Mouse (Mus musculus) macrophage (primary cell): Measurements from ENCODE around the gene Gm10271. TPM values are rescaled to one million over a fixed set of nuclear protein-coding genes. Genes with fewer than 3 reads are reported as not detected.

ENCODE experiments used
- H3K27ac ChIP-seq: fragments of 350-480 bp; formaldehyde crosslinking; 2 replicates; pipeline ENCODE4 v1.9.0; 2021
- H3K36me3 ChIP-seq: fragments of 350-480 bp; formaldehyde crosslinking; 2 replicates; pipeline ENCODE4 v1.9.0; 2021; ENCODE audit errors: inconsistent target
- H3K4me3 ChIP-seq: fragments of 350-480 bp; formaldehyde crosslinking; 2 replicates; pipeline ENCODE4 v1.9.0; 2021; ENCODE audit errors: inconsistent target
- H3K79me2 ChIP-seq: fragments of 350-480 bp; formaldehyde crosslinking; 2 replicates; pipeline ENCODE4 v1.9.0; 2021; ENCODE audit errors: inconsistent target
- WGBS: methylation state at CpG from one replicate; pipeline ENCODE4 v1.1.7; 2026; ENCODE audit warnings: inconsistent platforms; ENCODE audit not compliant: missing documents; 5-methylcytosine and 5-hydroxymethylcytosine counted together
- polyA plus RNA-seq: library from polyadenylated mRNA; stranded (reverse); fragments of 250-400 nt; gene quantifications from 3 replicates; pipeline ENCODE4 v1.2.4, GENCODE M21; 2018; ENCODE audit warnings: inconsistent platforms

Gm10271 gene
- polyA plus RNA-seq, 1 experiment from 2014 or later, result not detected

DNA sequence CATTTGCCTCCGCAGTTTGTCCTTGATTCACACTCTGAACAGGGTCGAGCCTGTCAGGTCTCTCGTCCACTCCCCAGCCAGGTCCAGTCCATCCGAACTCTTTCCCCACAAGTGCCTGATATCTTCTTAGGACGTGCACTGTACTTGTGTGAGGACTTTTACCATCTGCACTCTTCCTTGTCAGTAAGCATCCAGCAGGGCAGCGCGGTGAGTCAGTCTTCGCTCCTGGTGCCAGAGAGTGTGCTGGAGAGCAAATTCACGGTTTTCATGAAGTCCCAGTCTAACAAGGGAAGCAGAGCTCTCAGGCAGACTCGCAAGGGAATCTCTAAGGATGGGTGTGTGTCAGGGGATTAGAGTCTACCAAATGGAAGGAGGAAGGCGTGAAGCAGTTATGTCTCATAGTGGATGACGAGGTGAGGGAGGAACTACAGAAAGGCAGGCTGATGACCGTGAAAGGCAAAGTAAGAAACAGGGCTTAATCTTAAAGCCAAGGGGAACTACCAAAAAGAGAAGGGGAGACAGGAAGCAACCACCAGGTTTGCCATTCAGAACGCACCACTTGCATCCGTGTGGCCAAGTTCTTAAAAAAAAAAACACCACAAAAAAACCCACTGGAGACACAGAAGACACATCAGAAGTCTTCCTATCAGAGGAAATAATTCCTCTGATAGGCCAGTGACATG lies 40.8 kb downstream of the Gm10271 start:
- 55% methylated on average over 13 of the region's 15 CpGs for WGBS
- Histone ChIP-seq H3K4me3 (no peak overlapping the region), H3K79me2 (no peaks in the 10 kb centered on the region), H3K36me3 (no peaks in the 10 kb centered on the region), H3K27ac (no peak overlapping the region)

DNA sequence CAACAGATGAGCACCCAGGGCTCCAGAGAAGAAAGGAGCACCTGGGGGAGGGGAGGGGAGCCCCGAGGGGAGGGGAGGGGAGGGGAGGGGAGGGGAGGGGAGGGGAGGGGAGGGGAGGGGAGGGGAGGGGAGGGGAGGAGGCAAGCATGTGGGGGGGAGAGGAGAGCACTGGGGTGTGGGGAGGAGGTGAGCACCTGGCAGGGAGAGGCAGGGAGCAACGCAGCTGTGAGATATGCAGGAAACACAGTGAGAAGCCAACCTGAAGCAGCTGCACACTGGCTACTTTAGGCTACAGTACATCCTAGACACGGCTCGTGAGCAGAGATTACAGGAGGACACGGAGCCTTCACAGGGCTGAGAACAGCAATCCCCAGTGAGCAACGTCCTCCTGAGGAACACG lies 41.5 kb downstream of the Gm10271 start:
- Histone ChIP-seq H3K4me3 (no peak overlapping the region), H3K27ac (no peak overlapping the region), H3K79me2 (no peaks in the 10 kb centered on the region), H3K36me3 (no peaks in the 10 kb centered on the region)
- WGBS, result 80% methylated on average over 6 of the region's 7 CpGs

DNA sequence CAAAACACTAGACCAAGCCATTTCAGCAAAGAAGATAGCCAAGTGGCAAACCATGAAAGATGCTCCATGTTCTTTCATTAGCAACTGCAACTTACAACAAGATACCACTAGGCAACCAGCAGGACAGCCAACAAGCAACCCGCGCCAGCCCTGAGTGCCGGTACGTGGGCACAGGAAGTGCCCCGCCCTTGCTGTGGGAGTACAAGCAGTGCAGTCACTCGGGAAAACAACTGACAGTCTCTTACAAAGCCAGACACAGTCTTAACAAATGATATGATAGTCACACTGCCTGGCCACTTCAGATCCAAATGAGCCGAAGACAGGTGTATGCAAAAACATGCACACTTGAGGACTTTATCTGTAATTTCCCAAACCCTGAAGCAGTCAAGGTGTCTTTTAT lies 41.9 kb downstream of the Gm10271 start:
- Histone ChIP-seq H3K27ac (no peak overlapping the region), H3K36me3 (no peaks in the 10 kb centered on the region), H3K79me2 (no peaks in the 10 kb centered on the region), H3K4me3 (no peak overlapping the region)
- 35% methylated on average over 7 of the region's 7 CpGs for WGBS

DNA sequence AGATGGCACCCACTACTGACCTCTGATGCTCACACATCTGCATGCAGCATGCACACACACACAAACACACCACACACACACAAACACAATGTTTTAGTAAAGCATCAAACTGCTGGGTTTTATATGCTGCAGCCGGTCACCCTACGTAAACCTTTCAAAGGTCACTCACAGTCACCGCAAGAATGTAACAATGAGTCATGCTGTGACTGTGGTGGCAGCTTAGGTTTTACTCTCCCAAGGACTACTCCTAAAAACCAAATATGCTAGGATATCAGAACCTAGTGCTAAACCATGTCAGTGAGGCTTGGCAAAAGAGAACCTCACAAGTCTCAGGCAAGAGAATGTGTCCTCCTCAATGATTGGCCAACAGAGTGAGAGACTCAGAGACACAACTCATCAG lies 43.6 kb downstream of the Gm10271 start:
- Histone ChIP-seq H3K4me3 (no peak overlapping the region), H3K36me3 (no peaks in the 10 kb centered on the region), H3K27ac (no peak overlapping the region), H3K79me2 (no peaks in the 10 kb centered on the region)
- 76% methylated on average over 3 of the region's 3 CpGs for WGBS

DNA sequence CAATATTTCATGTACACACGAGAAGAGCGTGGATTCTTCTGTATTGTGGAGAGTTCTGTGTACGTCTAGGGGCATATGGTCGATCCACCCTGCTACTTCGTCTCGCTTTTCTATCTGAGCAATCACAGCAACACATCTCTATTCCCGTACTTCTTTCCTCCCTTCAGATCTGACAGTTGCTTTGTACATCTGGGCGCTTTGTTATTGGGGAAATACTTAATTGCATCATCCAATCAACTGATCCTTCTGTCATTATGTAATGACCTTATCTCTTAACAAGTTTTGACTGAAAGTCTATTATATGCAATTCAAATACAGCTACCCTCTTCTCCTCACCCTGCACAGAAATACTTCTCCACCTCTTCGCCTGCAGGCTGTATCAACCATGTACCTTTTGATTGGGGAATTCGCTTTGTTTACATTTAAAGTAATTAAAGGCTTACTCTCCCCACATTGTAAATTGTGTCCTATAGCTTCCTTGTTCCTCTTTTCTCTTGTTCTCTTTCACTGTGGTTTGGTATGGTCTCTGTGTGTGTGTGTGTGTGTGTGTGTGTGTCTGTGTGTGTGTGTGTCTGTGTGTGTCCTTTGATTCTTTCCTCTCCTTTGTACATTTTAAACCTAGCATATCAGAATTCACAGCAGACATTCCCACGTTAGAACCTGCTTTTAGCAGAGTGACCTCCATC lies 45.8 kb downstream of the Gm10271 start:
- H3K4me3 ChIP-seq, result no peak overlapping the region
- no peaks in the 10 kb centered on the region for H3K79me2 ChIP-seq
- H3K27ac ChIP-seq, result no peak overlapping the region
- WGBS, result 48% methylated on average over 11 of the region's 11 CpGs
- H3K36me3 ChIP-seq, result no peaks in the 10 kb centered on the region

DNA sequence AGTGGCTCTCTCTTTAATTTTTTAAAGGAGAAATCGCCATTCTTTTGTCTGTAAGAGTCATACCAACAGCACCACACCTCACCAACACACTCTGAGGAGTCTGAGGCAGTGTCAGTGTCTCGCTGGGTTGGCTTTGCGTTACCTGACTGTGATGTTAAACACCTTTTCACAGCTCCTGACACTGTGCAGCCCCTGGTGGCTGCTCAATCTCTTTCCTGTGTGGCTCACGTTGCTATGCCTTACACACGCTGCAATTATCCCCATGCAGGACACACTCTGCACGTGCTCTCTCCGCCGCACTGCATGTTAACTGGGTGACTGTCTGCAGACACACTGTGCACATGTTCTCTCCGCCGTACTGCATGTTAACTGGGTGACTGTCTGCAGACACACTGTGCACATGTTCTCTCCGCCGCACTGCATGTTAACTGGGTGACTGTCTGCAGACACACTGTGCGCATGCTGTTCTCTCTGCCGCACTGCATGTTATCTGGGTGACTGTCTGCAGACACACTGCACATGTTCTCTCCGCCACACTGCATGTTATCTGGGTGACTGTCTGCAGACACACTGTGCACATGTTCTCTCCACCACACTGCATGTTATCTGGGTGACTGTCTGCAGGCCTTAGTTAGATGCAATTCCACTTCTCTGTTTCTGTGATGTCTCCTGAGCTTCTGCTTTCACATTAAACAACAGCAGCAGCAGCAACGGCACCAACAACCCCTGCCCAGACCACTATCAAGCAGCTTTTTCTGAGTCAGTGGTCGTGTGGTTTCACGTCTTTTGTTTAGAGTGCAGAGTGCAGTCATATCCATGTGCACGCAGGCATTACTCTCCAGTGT lies 48.5 kb downstream of the Gm10271 start:
- 76% methylated on average over 19 of the region's 19 CpGs for WGBS
- no peak overlapping the region for H3K27ac ChIP-seq
- no peak overlapping the region for H3K4me3 ChIP-seq
- no peaks in the 10 kb centered on the region for H3K79me2 ChIP-seq
- H3K36me3 ChIP-seq, result no peaks in the 10 kb centered on the region

DNA sequence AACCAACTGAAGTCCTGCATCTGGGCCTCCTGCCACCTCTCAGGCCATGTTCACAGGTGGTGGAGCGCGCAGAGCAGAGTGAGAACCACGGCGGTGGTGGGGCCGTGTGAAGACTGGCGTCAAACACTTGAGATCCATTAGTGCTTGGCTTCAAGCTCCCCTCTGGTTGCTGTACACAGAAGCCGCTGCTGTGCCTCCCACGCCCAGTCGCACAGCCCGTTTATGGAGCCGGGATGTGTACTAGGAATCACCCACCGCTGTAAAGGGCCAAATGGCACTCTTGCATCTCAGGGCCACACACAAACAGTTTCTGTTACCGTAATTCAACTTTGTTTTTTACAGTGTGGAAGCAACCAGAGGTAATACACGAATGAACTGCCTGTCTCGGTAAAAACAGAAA lies 50.2 kb downstream of the Gm10271 start:
- Histone ChIP-seq H3K36me3 (no peaks in the 10 kb centered on the region), H3K4me3 (no peak overlapping the region), H3K79me2 (no peaks in the 10 kb centered on the region), H3K27ac (no peak overlapping the region)
- WGBS, result 88% methylated on average over 15 of the region's 15 CpGs

DNA sequence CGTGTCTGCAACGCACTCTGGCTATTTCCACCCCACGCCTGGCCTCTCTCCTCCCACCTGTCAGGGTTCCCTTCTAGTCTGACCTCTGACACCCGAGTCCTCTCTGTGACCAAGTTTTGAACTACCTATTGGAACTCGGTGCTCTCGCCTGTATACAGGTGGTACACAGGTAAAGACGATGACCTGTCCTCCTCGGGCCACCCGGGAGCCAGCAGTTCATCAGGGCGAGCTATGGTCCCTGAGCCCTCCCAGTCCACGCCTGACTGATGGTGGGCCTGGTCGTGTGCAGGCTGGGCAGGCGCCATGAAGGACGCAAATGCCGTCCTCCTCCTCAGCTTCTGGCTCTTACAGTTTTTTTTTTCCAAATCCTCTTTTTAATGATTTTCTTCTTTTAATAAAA lies 51.0 kb downstream of the Gm10271 start:
- Histone ChIP-seq H3K36me3 (no peaks in the 10 kb centered on the region), H3K27ac (no peak overlapping the region), H3K79me2 (no peaks in the 10 kb centered on the region), H3K4me3 (no peak overlapping the region)
- 96% methylated on average over 15 of the region's 15 CpGs for WGBS

DNA sequence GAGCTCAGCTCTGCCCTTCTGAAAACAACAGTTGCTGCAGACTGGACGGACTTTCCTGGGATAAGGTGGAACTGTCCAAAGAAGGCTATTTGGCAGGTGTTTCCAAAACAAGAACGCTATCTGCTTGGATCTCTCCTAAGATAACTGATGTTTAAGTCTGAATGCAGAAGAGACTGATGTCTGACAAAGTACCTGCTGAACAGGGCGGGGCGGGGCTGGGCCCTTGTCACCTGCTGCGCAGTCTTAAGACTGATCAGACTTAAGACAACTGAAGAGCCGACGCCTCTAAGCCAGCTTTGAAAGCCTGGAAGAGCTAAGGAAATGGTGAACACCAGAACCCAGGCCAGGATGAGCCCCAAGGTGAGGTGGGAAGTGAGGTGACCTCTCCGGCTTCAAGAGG lies 51.8 kb downstream of the Gm10271 start:
- no peak overlapping the region for H3K27ac ChIP-seq
- WGBS, result 96% methylated on average over 8 of the region's 8 CpGs

DNA sequence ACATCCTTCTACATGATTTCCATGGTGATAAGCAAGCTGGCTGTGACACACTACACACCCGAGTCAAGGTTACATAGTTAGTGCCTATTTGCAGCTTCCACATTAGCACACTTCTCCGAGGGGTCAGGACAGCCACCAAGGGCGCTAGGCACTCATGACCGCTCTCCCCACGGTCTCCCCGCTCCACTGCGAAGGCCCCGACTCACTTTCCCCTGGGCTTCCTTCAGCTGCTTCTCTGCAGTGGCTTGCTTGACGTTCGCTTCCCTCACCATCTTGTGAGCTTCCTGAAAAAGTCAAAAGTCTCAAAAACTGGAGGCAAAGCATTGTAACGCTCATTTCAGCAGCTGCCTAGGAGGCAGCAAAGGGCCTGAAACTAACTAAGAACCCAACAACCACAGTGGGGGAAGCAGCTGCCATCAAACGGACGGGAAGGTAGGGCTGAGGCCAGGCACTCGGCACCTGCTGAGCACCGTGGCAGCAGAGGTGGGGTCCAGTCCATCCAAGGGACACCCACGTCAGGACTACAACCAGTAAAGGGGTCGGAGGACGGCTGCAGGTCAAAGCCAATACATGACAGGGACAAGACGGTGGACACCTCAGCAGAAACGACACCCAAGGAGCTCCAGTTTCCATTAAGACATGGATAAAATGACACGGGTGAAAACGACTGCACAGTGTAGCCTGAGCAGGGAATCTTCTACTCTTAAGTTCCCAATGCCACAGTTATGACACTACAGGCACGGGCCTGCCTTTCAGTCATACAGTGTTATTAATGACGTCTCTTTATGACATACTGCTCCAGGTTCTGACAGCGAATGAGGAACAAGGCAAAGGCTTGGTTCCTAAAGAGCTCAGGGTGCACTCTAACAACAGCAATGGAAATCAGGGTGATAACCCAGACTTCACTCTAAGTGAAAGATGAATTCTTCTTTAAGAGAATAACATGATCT lies 52.8 kb downstream of the Gm10271 start:
- no peaks in the 10 kb centered on the region for H3K36me3 ChIP-seq
- 45% methylated on average over 25 of the region's 25 CpGs for WGBS
- no peak overlapping the region for H3K27ac ChIP-seq
- no peak overlapping the region for H3K4me3 ChIP-seq
- H3K79me2 ChIP-seq, result no peaks in the 10 kb centered on the region

More for the DNA sequence above, 51.8 kb downstream of the Gm10271 start:
- Histone ChIP-seq H3K79me2 (no peaks in the 10 kb centered on the region), H3K4me3 (no peak overlapping the region), H3K36me3 (no peaks in the 10 kb centered on the region)

DNA sequence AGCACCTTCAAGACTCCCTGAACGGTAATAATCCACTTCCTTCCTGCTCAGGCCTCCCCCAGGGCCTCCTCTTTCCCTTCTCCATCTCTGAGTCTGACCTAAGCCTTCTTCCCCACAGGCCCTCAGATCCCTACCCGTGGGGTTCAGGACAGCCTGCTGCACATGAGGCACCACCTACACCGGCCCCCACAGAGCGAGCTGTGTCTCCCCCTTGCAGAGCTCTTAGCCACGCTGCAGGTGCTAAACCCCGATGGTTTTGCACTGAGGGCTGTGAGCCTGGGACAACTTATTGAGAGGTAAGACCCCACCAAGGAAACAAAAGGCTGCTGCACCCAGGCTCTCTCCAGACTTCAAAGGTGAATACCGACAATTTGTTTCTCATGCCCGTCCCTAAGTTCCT lies 55.8 kb downstream of the Gm10271 start:
- Histone ChIP-seq H3K36me3 (no peaks in the 10 kb centered on the region), H3K4me3 (no peak overlapping the region), H3K27ac (no peak overlapping the region), H3K79me2 (no peaks in the 10 kb centered on the region)
- whole genome bisulfite sequencing, result 72% methylated on average over 8 of the region's 8 CpGs

DNA sequence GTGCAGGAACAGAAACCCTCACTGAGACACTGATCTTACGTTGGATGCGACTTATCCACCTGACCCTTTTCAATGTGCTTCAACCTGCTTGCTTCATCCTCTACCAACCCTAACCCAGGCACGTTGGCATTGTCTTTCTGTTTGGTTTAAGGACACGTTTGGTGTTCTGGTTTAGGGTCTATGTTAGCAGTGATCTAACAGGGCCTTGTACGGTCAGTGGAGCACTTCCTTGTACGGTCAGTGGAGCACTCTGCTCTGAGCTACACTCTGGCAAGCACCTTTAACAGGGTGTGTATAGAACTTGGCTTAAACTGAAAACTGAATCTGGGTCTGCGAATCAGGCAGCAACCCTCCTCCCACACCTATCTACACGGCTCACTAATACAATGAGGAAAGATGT lies 57.1 kb downstream of the Gm10271 start:
- 95% methylated on average over 7 of the region's 8 CpGs for WGBS

DNA sequence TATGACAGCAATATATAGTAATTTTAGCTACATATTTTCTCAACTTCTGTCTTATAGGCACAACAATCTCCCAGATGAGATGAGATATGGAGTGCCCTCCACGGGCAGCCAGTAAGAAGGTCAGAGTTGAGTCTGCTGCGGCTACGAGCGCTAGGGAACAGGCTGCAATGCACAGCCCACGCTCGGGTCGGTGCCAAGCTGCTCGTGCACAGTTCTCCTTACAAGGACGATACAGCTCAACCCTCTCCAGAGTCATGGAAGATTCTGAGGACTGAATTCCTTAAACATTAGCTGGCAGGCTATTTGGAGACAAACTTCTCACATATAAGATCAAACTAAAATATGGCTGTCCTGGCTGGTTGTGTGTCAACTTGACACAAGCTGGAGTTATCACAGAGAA lies 57.8 kb downstream of the Gm10271 start:
- 96% methylated on average over 9 of the region's 9 CpGs for WGBS
- Histone ChIP-seq H3K79me2 (no peaks in the 10 kb centered on the region), H3K4me3 (no peak overlapping the region), H3K36me3 (no peaks in the 10 kb centered on the region), H3K27ac (no peak overlapping the region)

More for the DNA sequence above, 57.1 kb downstream of the Gm10271 start:
- no peaks in the 10 kb centered on the region for H3K79me2 ChIP-seq
- H3K27ac ChIP-seq, result no peak overlapping the region
- no peak overlapping the region for H3K4me3 ChIP-seq
- H3K36me3 ChIP-seq, result no peaks in the 10 kb centered on the region

DNA sequence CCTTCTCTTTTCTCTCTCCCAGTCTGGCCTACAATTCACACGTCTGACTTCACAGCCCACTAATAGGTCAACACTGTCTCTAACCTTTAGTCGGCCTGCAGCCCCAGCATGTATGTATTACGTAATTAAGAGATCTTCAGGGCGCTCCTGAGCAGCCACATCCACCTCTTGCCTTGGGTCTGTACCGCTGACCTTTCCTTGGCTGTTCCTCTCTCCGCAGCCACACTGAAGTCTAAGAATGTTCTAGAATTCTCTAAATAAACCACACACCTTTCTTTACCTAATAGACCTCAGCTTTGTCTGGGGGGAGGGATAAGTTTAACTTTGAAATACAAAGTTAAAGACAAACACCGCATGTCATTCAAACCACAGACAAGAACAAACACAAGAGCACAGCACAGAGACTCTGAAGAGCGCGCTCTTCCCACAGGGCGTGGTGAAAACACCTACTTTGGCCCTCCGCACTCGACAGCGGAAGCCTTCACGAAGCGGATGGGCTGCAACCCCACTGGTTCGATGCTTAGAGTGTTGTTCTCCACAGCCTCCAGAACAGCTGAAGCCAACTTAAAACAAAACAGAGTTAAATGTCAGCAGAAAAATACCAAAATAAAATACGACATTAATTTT lies 58.6 kb downstream of the Gm10271 start:
- Histone ChIP-seq H3K36me3 (no peaks in the 10 kb centered on the region), H3K79me2 (no peaks in the 10 kb centered on the region), H3K27ac (no peak overlapping the region), H3K4me3 (no peak overlapping the region)
- 93% methylated on average over 14 of the region's 17 CpGs for WGBS
